Mouse (Mus musculus) lung, embryonic 15.5 days (tissue): Measurements from ENCODE around the gene Gm30302. TPM values are rescaled to one million over a fixed set of nuclear protein-coding genes. Genes with fewer than 3 reads are reported as not detected.

Experiments used
- polyA plus RNA-seq: library from polyadenylated mRNA; unstranded; fragments of >200 nt; fragmentation: Nextera tagmentation; extraction: Ambion mirVana; gene quantifications from 2 replicates; pipeline ENCODE4 v1.2.1, GENCODE M21; 2015

Gene Gm30302
- polyA plus RNA-seq, 1 experiment from 2014 or later = not detected

Other genes with a start within 250 kb of the Gm30302 start
- 0.92 and 1.1 TPM in 2 replicates for gene Omd, start 216.5 kb downstream of the Gm30302 start, polyA plus RNA-seq
- gene Ogn, start 191.0 kb downstream of the Gm30302 start, polyA plus RNA-seq = 99.5 and 108 TPM in 2 replicates
- gene Cenpp, start 146.2 kb downstream of the Gm30302 start, polyA plus RNA-seq = 32.0 and 36.2 TPM in 2 replicates
- 12.5 and 14.2 TPM in 2 replicates for gene Nol8, start 145.9 kb downstream of the Gm30302 start, polyA plus RNA-seq
- 62.0 and 66.3 TPM in 2 replicates for gene Iars, start 116.9 kb downstream of the Gm30302 start, polyA plus RNA-seq